Mouse (Mus musculus): ENCODE results near the gene Gltpd2. TPM values are rescaled to one million over a fixed set of nuclear protein-coding genes. Genes with fewer than 3 reads are reported as not detected.

Gltpd2 gene
- polyA plus RNA-seq, 1 experiment from 2014 or later: 0.87 TPM

DNA sequence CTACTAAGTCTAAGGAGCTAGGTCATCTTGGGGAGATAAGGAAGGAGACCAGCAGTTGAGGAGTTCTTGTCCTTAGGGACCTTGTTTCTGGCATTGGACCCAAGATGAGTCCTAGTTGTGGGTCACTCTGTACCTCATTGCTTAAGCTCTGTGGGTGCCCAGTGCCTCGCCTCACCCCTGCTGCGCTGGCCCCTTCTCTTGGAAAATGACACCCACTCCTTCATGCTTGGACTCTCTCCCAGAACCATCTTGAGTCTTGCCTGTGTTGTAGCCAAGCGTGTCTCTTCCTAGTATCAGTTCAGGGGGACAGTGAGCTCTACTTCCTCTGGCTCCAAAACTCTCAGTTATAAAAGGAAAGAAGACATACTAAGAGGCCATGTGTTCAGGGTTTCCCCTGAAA lies 29.9 kb upstream of the Gltpd2 start:
- Histone ChIP-seq H3K4me3 (replicated peaks; ENCODE audit: low read depth, low read length) (no peak overlapping the region), H3K9me3 (replicated peaks; ENCODE audit: low read length) (no peaks in the 10 kb centered on the region), H3K27me3 (ENCODE audit: insufficient read depth, low read length) (no peaks in the 10 kb centered on the region), H3K4me2 (ENCODE audit: low read length) (no peak overlapping the region), H3K9ac (ENCODE audit: low read depth, low read length) (no peak overlapping the region), H3K27ac (no peak overlapping the region), H3K36me3 (ENCODE audit: insufficient read depth, low read length) (no peaks in the 10 kb centered on the region), H3K4me1 (replicated peaks; ENCODE audit: insufficient read depth, low read length) (no peaks in the 10 kb centered on the region)
- ATAC-seq (replicated peaks; ENCODE audit: low FRiP score, low read depth) (no peak), DNase-seq (ENCODE audit: low spot score) (no peak)
- no peak for TF ChIP-seq CTCF (IDR thresholded peaks at IDR 0.05; ENCODE audit: low read depth)
- WGBS: 80% methylated on average over 3 of the region's 3 CpGs

DNA sequence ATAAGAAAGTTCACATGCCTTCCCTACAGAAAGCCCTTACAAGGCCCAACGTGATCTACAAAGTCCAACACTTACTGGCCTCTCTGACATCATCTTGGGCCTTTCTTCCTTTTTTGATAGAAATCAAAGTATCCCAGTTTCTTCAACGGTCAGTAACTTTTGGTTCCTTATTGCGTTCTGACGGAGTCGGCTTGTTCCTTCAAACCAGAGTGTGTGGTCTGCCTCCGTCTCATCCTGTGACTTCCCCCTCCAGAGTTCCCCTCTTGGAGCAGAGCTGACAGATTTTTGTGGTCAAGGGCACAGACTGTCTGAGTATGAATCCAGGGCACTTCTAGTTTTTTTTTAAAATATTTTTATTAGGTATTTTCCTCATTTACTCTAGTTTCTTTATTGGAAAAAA lies 29.3 kb upstream of the Gltpd2 start:
- Histone ChIP-seq H3K27ac (no peak overlapping the region), H3K27me3 (ENCODE audit: insufficient read depth, low read length) (no peaks in the 10 kb centered on the region), H3K36me3 (ENCODE audit: insufficient read depth, low read length) (no peaks in the 10 kb centered on the region), H3K4me1 (replicated peaks; ENCODE audit: insufficient read depth, low read length) (no peaks in the 10 kb centered on the region), H3K9ac (ENCODE audit: low read depth, low read length) (no peak overlapping the region), H3K4me2 (ENCODE audit: low read length) (no peak overlapping the region), H3K9me3 (replicated peaks; ENCODE audit: low read length) (no peaks in the 10 kb centered on the region), H3K4me3 (replicated peaks; ENCODE audit: low read depth, low read length) (no peak overlapping the region)
- no peak for TF ChIP-seq CTCF (IDR thresholded peaks at IDR 0.05; ENCODE audit: low read depth)
- 83% methylated on average over 6 of the region's 6 CpGs for WGBS
- ATAC-seq (replicated peaks; ENCODE audit: low FRiP score, low read depth) (no peak), DNase-seq (ENCODE audit: low spot score) (no peak)

DNA sequence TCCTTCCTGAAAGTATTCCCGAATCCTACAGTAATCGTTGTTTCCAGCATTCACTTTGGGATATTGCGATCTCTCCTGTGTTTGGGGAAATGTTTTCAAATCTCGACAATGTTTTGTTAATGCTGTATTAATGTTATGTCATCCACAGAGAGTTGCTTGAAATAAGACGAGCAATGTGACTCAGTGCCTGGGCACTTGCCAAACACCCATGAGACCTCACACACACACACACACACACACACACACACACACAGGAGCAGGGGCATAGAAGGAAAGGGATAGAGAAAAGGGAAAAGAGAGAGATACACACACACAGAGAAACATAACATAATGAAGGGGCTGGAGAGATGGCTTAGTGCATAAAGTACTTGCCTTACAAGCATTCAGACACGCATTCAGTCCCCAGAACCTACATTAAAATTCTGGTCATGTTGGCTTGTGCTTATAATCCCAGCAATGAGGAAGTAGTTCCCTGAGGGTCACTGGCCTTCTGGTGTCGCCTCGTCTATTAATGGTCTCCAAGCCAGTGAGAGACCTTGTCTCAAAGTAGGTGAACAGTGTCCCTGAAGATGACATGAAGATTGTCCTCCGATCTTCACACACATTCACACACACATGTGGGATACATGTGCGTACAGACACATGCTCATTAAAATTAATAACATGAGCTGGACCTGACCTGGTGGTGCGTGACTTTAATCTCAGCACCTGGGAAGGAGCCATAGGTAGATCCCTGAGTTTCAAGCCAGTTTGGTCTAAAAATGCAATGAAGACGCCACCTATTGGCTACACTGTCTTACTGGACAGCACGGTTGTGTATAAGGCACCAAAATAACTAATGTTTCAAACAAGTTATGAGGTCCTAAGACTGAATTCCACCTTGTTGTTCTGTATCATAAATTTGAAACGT lies 19.2 kb upstream of the Gltpd2 start:
- Histone ChIP-seq H3K4me2 (ENCODE audit: low read length) (no peak overlapping the region), H3K4me3 (replicated peaks; ENCODE audit: low read depth, low read length) (no peak overlapping the region), H3K36me3 (ENCODE audit: insufficient read depth, low read length) (no peaks in the 10 kb centered on the region), H3K27me3 (ENCODE audit: insufficient read depth, low read length) (no peaks in the 10 kb centered on the region), H3K27ac (0 out of 2 replicates have a peak overlapping the region, but pooled peaks have one; percentile 38), H3K9me3 (replicated peaks; ENCODE audit: low read length) (no peaks in the 10 kb centered on the region), H3K9ac (ENCODE audit: low read depth, low read length) (no peak overlapping the region), H3K4me1 (replicated peaks; ENCODE audit: insufficient read depth, low read length) (no peaks in the 10 kb centered on the region)
- TF ChIP-seq CTCF (IDR thresholded peaks at IDR 0.05; ENCODE audit: low read depth): peak; percentile 59; the same call in 1 of the 2 replicates
- ATAC-seq (replicated peaks; ENCODE audit: low FRiP score, low read depth) (no peak), DNase-seq (ENCODE audit: low spot score) (peak; percentile 28)
- WGBS: 63% methylated on average over 14 of the region's 14 CpGs

DNA sequence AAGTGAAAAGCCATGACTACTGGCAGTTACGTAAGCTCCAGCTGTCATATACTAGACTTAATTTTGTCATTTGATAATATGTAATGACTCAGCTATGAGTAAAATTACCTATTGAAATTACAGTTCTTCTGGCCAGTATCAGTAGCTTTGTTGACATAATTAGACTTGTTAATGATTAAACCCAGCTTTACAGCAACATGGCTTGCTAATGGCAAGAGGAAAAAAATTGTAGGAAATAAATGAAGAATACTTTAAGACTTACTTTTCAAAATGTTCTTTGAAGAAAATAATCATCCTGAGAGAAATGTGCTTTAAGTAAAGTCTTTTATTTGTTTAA lies 18.6 kb upstream of the Gltpd2 start:
- no peak overlapping the region for H3K4me2 ChIP-seq (ENCODE audit: low read length)
- H3K4me1 ChIP-seq (replicated peaks; ENCODE audit: insufficient read depth, low read length): no peaks in the 10 kb centered on the region
- no peaks in the 10 kb centered on the region for H3K9me3 ChIP-seq (replicated peaks; ENCODE audit: low read length)
- no peak overlapping the region for H3K27ac ChIP-seq
- DNase-seq (ENCODE audit: low spot score): no peak
- no peak for ATAC-seq (replicated peaks; ENCODE audit: low FRiP score, low read depth)
- H3K36me3 ChIP-seq (ENCODE audit: insufficient read depth, low read length): no peaks in the 10 kb centered on the region
- no peak for TF ChIP-seq CTCF (IDR thresholded peaks at IDR 0.05; ENCODE audit: low read depth)
- no peak overlapping the region for H3K9ac ChIP-seq (ENCODE audit: low read depth, low read length)
- no peaks in the 10 kb centered on the region for H3K27me3 ChIP-seq (ENCODE audit: insufficient read depth, low read length)
- WGBS: 69% methylated on average over 1 of the region's 1 CpGs
- no peak overlapping the region for H3K4me3 ChIP-seq (replicated peaks; ENCODE audit: low read depth, low read length)

DNA sequence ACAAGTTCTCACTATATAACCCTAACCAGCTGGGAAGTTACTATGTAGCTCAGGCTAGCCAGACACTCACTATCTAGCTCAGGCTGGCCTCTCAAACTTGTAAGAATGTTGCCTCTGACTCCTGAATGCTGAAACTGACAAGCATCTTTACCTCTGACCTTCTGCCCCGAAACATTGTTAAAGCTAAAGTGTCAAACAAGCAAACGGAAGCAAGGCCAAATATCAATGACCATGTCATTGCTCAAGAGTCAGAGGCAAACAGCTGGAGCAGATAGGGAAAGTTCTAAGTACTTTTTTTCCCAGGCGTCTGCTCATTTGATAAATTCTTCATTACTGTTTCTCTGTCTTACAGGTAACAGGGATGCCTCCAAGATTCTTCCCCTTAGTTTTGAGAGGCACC lies 17.0 kb upstream of the Gltpd2 start:
- Histone ChIP-seq H3K4me3 (replicated peaks; ENCODE audit: low read depth, low read length) (no peak overlapping the region), H3K9me3 (replicated peaks; ENCODE audit: low read length) (no peaks in the 10 kb centered on the region), H3K4me1 (replicated peaks; ENCODE audit: insufficient read depth, low read length) (no peaks in the 10 kb centered on the region), H3K4me2 (ENCODE audit: low read length) (no peak overlapping the region), H3K9ac (ENCODE audit: low read depth, low read length) (no peak overlapping the region), H3K36me3 (ENCODE audit: insufficient read depth, low read length) (no peaks in the 10 kb centered on the region), H3K27me3 (ENCODE audit: insufficient read depth, low read length) (no peaks in the 10 kb centered on the region), H3K27ac (no peak overlapping the region)
- WGBS: 67% methylated on average over 3 of the region's 3 CpGs
- DNase-seq (ENCODE audit: low spot score) (no peak), ATAC-seq (replicated peaks; ENCODE audit: low FRiP score, low read depth) (no peak)
- no peak for TF ChIP-seq CTCF (IDR thresholded peaks at IDR 0.05; ENCODE audit: low read depth)

DNA sequence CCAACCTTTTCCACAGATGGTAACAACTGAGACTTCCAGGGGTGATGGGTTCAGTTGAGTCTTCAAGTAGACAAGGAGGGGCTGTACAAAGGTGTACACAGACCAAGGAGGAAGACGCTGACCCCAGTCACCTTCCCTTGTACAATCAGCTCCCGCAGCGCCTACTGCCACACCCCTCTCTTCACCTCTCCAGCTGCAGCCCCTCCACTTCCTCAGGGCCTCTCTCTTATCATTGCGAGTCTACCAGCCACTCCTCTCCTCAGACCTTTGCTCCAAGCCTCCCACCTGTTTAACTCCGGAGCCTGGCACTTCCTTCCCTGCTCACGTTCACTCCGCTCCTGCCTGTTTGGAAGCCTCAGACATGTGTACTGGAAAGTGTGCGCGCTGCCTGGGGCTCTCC lies 14.0 kb upstream of the Gltpd2 start, which contains the start of gene Tm4sf5:
TSS of gene Tm4sf5 (plus strand) at position 275 of the 400 bp plus-strand sequence.
- Histone ChIP-seq H3K9ac (ENCODE audit: low read depth, low read length) (no peak within 1 kb of the TSS), H3K36me3 (ENCODE audit: insufficient read depth, low read length) (no peaks in the 10 kb centered on the region), H3K4me3 (replicated peaks; ENCODE audit: low read depth, low read length) (no peak within 1 kb of the TSS), H3K9me3 (replicated peaks; ENCODE audit: low read length) (no peaks in the 10 kb centered on the region), H3K4me2 (ENCODE audit: low read length) (no peak within 1 kb of the TSS), H3K27ac (no peak within 1 kb of the TSS), H3K4me1 (replicated peaks; ENCODE audit: insufficient read depth, low read length) (no peaks in the 10 kb centered on the region), H3K27me3 (ENCODE audit: insufficient read depth, low read length) (no peaks in the 10 kb centered on the region)
- no peak for TF ChIP-seq CTCF (IDR thresholded peaks at IDR 0.05; ENCODE audit: low read depth)
- DNase-seq (ENCODE audit: low spot score) (no peak), ATAC-seq (replicated peaks; ENCODE audit: low FRiP score, low read depth) (no peak)
- whole genome bisulfite sequencing: 61% methylated on average over 9 of the region's 9 CpGs

All from kidney, postnatal 0 days (tissue).